Mouse (Mus musculus): ENCODE measurements around the gene Nipa1. TPM values are rescaled to one million over a fixed set of nuclear protein-coding genes. Genes with fewer than 3 reads are reported as not detected.

Gene Nipa1
- polyA plus RNA-seq, 1 experiment from 2014 or later = 4.4 TPM

- peaks cover 3% of the 10 kb centered on the region; the same call in 1 of the 2 replicates for H3K36me3 ChIP-seq (ENCODE audit: control insufficient read depth, insufficient read depth, low read length)
- no peaks in the 10 kb centered on the region for H3K27me3 ChIP-seq (ENCODE audit: control insufficient read depth, insufficient read depth, low read length)
- H3K9ac ChIP-seq (ENCODE audit: low read depth, low read length) = no peak overlapping the region
- H3K4me2 ChIP-seq = no peak overlapping the region
- no peaks in the 10 kb centered on the region for H3K9me3 ChIP-seq (replicated peaks; ENCODE audit: control insufficient read depth, low read length)
- no peaks in the 10 kb centered on the region for H3K4me1 ChIP-seq (ENCODE audit: control insufficient read depth, insufficient read depth, low read length)
- no peak for ATAC-seq (replicated peaks; ENCODE audit: insufficient number of reproducible peaks, low FRiP score, low TSS enrichment)
- WGBS (ENCODE audit: insufficient replicate concordance) = 87% methylated on average over 4 of the region's 4 CpGs
- H3K4me3 ChIP-seq (ENCODE audit: low read depth, low read length) = no peak overlapping the region
- no peak overlapping the region for H3K27ac ChIP-seq (ENCODE audit: low read depth, low read length)
Observed at GRCm38 (mm10) chr7:55938341-55938740, 81.4 kb downstream of the Nipa1 start.

- ATAC-seq (replicated peaks; ENCODE audit: insufficient number of reproducible peaks, low FRiP score, low TSS enrichment) = no peak
- Histone ChIP-seq H3K9me3 (replicated peaks; ENCODE audit: control insufficient read depth, low read length) (no peaks in the 10 kb centered on the region), H3K27me3 (ENCODE audit: control insufficient read depth, insufficient read depth, low read length) (no peaks in the 10 kb centered on the region), H3K9ac (ENCODE audit: low read depth, low read length) (no peak overlapping the region), H3K4me2 (no peak overlapping the region), H3K4me1 (ENCODE audit: control insufficient read depth, insufficient read depth, low read length) (no peaks in the 10 kb centered on the region), H3K4me3 (ENCODE audit: low read depth, low read length) (no peak overlapping the region), H3K36me3 (ENCODE audit: control insufficient read depth, insufficient read depth, low read length) (peaks cover 9% of the 10 kb centered on the region), H3K27ac (ENCODE audit: low read depth, low read length) (no peak overlapping the region)
- 95% methylated on average over 2 of the region's 2 CpGs for WGBS (ENCODE audit: insufficient replicate concordance)
Observed at GRCm38 (mm10) chr7:55935025-55935424, 84.7 kb downstream of the Nipa1 start.

GRCm38 (mm10) chr7:55928649-55929048, 91.1 kb downstream of the Nipa1 start:
- WGBS (ENCODE audit: insufficient replicate concordance) = 68% methylated on average over 2 of the region's 2 CpGs
- Histone ChIP-seq H3K4me2 (no peak overlapping the region), H3K27ac (ENCODE audit: low read depth, low read length) (no peak overlapping the region), H3K9me3 (replicated peaks; ENCODE audit: control insufficient read depth, low read length) (no peaks in the 10 kb centered on the region), H3K27me3 (ENCODE audit: control insufficient read depth, insufficient read depth, low read length) (no peaks in the 10 kb centered on the region), H3K9ac (ENCODE audit: low read depth, low read length) (no peak overlapping the region), H3K4me3 (ENCODE audit: low read depth, low read length) (no peak overlapping the region), H3K4me1 (ENCODE audit: control insufficient read depth, insufficient read depth, low read length) (no peaks in the 10 kb centered on the region), H3K36me3 (ENCODE audit: control insufficient read depth, insufficient read depth, low read length) (peaks cover 16% of the 10 kb centered on the region)
- no peak for ATAC-seq (replicated peaks; ENCODE audit: insufficient number of reproducible peaks, low FRiP score, low TSS enrichment)

Other genes starting within 250 kb of the Nipa1 start
- 16.9 and 22.5 TPM in 2 replicates for gene Tubgcp5, start 225.8 kb downstream of the Nipa1 start, polyA plus RNA-seq (2014; fragmentation: Nextera tagmentation; extraction: Ambion mirVana)
- gene Cyfip1, start 178.2 kb downstream of the Nipa1 start, polyA plus RNA-seq (2014; fragmentation: Nextera tagmentation; extraction: Ambion mirVana) = 55.4 and 64.8 TPM in 2 replicates
- gene Nipa2, start 57.5 kb downstream of the Nipa1 start, polyA plus RNA-seq (2014; fragmentation: Nextera tagmentation; extraction: Ambion mirVana) = 41.1 and 47.9 TPM in 2 replicates
- 14.5 and 21.1 TPM in 2 replicates for gene Herc2, start 30.2 kb upstream of the Nipa1 start, polyA plus RNA-seq (2014; fragmentation: Nextera tagmentation; extraction: Ambion mirVana)
- gene Oca2, start 219.8 kb upstream of the Nipa1 start, polyA plus RNA-seq (2014; fragmentation: Nextera tagmentation; extraction: Ambion mirVana) = not detected in 2 replicates

All from heart, embryonic 11.5 days (tissue).